Mouse (Mus musculus) midbrain, embryonic 11.5 days (tissue): ENCODE data around the gene Faf2. TPM values are rescaled to one million over a fixed set of nuclear protein-coding genes. Genes with fewer than 3 reads are reported as not detected.

Experiments used
- ATAC-seq: fragments of 200-750 bp; cut with Nextera tagmentation; 2 replicates; pipeline ENCODE4 v1.8.0; 2017; ENCODE audit warnings: moderate TSS enrichment, moderate library complexity; ENCODE audit not compliant: low FRiP score
- DNase-seq: peaks from one replicate; pipeline ENCODE4 v3.0.0; 2015; ENCODE audit warnings: low spot score; ENCODE audit errors: missing footprints
- H3K27ac ChIP-seq: fragments of 300-500 bp; sonication (generic); 2 replicates; pipeline ENCODE4 v1.5.1; 2014; ENCODE audit warnings: low read depth, low read length
- H3K27me3 ChIP-seq: fragments of 300-500 bp; sonication (generic); 2 replicates; pipeline ENCODE4 v1.6.1; 2014; ENCODE audit warnings: mild to moderate bottlenecking, low read length, moderate library complexity, mixed read lengths; ENCODE audit not compliant: control insufficient read depth, insufficient read depth
- H3K36me3 ChIP-seq: fragments of 300-500 bp; sonication (generic); 2 replicates; pipeline ENCODE4 v1.6.1; 2014; ENCODE audit warnings: mild to moderate bottlenecking, low read length, moderate library complexity, mixed read lengths; ENCODE audit not compliant: control insufficient read depth, insufficient read depth
- H3K4me1 ChIP-seq: fragments of 300-500 bp; sonication (generic); 2 replicates; pipeline ENCODE4 v1.6.1; 2014; ENCODE audit warnings: low read length; ENCODE audit not compliant: control insufficient read depth, insufficient read depth
- H3K4me2 ChIP-seq: fragments of 300-500 bp; sonication (generic); 2 replicates; pipeline ENCODE4 v1.6.1; 2014; ENCODE audit warnings: mild to moderate bottlenecking, moderate library complexity
- H3K4me3 ChIP-seq: fragments of 300-500 bp; sonication (generic); 2 replicates; pipeline ENCODE4 v1.5.1; 2014; ENCODE audit warnings: low read depth, low read length
- H3K9ac ChIP-seq: fragments of 300-500 bp; sonication (generic); 2 replicates; pipeline ENCODE4 v1.6.1; 2014; ENCODE audit warnings: low read length
- H3K9me3 ChIP-seq: fragments of 300-500 bp; sonication (generic); 2 replicates; pipeline ENCODE4 v1.6.1; 2016; ENCODE audit warnings: low read length; ENCODE audit not compliant: control insufficient read depth
- WGBS: fragments of 180-500 bp; shearing (Covaris S2); extraction: QIAGEN DNeasy Blood & Tissue Kit; methylation state at CpG from one replicate; pipeline ENCODE4 v1.1.7; 2014; 5-methylcytosine and 5-hydroxymethylcytosine counted together
- polyA plus RNA-seq: library from polyadenylated mRNA; unstranded; fragments of >200 nt; fragmentation: Nextera tagmentation; extraction: Ambion mirVana; gene quantifications from 2 replicates; pipeline ENCODE4 v1.2.1, GENCODE M21; 2014

Gene Faf2
- polyA plus RNA-seq, 1 experiment from 2014 or later, result 86.9 TPM

- no peak overlapping the region for H3K27ac ChIP-seq
- ATAC-seq (no peak), DNase-seq (no peak)
- peaks cover 25% of the 10 kb centered on the region for H3K36me3 ChIP-seq
- no peaks in the 10 kb centered on the region for H3K9me3 ChIP-seq
- H3K4me3 ChIP-seq, result no peak overlapping the region
- no peak overlapping the region for H3K4me2 ChIP-seq
- peaks cover 9% of the 10 kb centered on the region; the same call in 1 of the 2 replicates for H3K4me1 ChIP-seq
- H3K27me3 ChIP-seq, result no peaks in the 10 kb centered on the region
- WGBS, result 92% methylated on average over 11 of the region's 11 CpGs
- no peak overlapping the region for H3K9ac ChIP-seq
These were observed 35.8 kb upstream of the Faf2 start for GRCm38 (mm10) chr13:54585831-54586230.

DNA sequence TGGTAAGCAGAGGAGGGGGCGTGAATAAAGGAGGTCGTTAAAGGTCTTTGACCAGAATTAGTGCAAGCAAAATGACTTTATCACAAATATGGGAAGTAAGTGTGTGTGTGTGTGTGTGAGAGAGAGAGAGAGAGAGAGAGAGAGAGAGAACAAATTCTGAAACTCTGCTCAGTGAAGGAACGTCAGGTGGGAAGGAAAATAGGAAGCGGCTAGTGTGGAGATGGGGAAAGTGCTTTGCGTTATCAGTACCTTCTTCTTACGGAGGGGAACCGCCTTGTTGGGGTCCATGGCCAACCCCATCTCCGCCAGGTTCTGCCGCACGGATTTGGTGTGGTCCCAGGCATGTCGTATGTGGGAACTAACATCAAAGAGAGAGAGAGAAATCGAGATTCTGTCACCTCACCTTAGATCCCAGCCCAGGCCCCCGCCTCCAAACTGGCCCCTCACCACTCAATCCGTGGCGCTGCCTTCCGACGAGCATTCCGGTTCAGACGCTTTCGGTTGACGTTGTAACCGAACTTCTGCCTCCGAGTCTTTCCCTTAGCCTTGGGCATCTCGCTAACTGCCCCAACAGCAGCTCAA lies 32.1 kb upstream of the Faf2 start:
- DNase-seq (no peak), ATAC-seq (peak; percentile 40; the same call in 1 of the 2 replicates)
- H3K9ac ChIP-seq, result peak overlapping the region; percentile 71
- WGBS, result 2% methylated on average over 24 of the region's 24 CpGs
- no peak overlapping the region for H3K27ac ChIP-seq
- peak overlapping the region; percentile 48 for H3K4me2 ChIP-seq
- H3K27me3 ChIP-seq, result no peaks in the 10 kb centered on the region
- no peaks in the 10 kb centered on the region for H3K9me3 ChIP-seq
- H3K36me3 ChIP-seq, result peaks cover 5% of the 10 kb centered on the region; the same call in 1 of the 2 replicates
- peak overlapping the region; percentile 74 for H3K4me3 ChIP-seq
- H3K4me1 ChIP-seq, result peaks cover 15% of the 10 kb centered on the region; the same call in 1 of the 2 replicates

GRCm38 (mm10) chr13:54589996-54590951 lies 31.3 kb upstream of the Faf2 start, which contains the start of the genes Nop16 and Higd2a:
Nop16 (minus strand) TSS chr13:54590090.
Higd2a (plus strand) TSS chr13:54590207.
- peak within 1 kb of the TSS; percentile 66 for H3K4me2 ChIP-seq
- peak within 1 kb of the TSS; percentile 71 for H3K9ac ChIP-seq
- peaks cover 5% of the 10 kb centered on the region; the same call in 1 of the 2 replicates for H3K36me3 ChIP-seq
- peak within 1 kb of the TSS; percentile 4; the same call in 1 of the 2 replicates for H3K27ac ChIP-seq
- under 1% methylated on average over 51 of the region's 51 CpGs for WGBS
- peaks cover 15% of the 10 kb centered on the region; the same call in 1 of the 2 replicates for H3K4me1 ChIP-seq
- H3K9me3 ChIP-seq, result no peaks in the 10 kb centered on the region
- H3K27me3 ChIP-seq, result no peaks in the 10 kb centered on the region
- ATAC-seq (peak; percentile 97), DNase-seq (peak; percentile 100)
- peak within 1 kb of the TSS; percentile 74 for H3K4me3 ChIP-seq

- H3K4me1 ChIP-seq, result peaks cover 15% of the 10 kb centered on the region; the same call in 1 of the 2 replicates
- no peaks in the 10 kb centered on the region for H3K27me3 ChIP-seq
- ATAC-seq (no peak), DNase-seq (no peak)
- 92% methylated on average over 8 of the region's 8 CpGs for WGBS
- no peak overlapping the region for H3K9ac ChIP-seq
- H3K4me3 ChIP-seq, result no peak overlapping the region
- peaks cover 2% of the 10 kb centered on the region; the same call in 1 of the 2 replicates for H3K36me3 ChIP-seq
- no peak overlapping the region for H3K4me2 ChIP-seq
- no peaks in the 10 kb centered on the region for H3K9me3 ChIP-seq
- no peak overlapping the region for H3K27ac ChIP-seq
These were observed 29.7 kb upstream of the Faf2 start for GRCm38 (mm10) chr13:54591776-54592356.

DNA sequence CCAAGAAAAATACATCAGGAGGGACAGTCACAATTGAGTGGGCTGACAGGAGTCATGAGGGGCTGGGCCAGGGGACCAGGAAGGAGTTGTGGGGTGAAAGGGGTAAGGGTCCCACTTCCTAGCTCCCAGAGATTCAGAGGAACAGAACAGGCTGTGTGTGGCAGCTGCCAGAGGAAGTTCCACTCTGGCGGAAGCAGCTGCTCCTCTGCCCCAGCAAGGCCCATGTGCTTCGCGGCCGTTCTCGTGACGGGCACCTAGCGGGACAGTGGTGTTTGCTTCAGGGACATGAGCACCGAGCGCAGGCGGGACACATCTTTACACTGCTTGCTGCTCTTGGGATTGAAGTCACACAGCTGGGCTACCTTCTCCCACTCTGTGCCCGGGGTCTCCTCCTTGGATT lies 28.0 kb upstream of the Faf2 start:
- Histone ChIP-seq H3K4me1 (peaks cover 14% of the 10 kb centered on the region; the same call in 1 of the 2 replicates), H3K4me3 (no peak overlapping the region), H3K9me3 (no peaks in the 10 kb centered on the region), H3K4me2 (no peak overlapping the region), H3K36me3 (no peaks in the 10 kb centered on the region), H3K27me3 (no peaks in the 10 kb centered on the region), H3K9ac (no peak overlapping the region), H3K27ac (no peak overlapping the region)
- no peak for ATAC-seq
- 92% methylated on average over 11 of the region's 11 CpGs for WGBS
- DNase-seq, result no peak

DNA sequence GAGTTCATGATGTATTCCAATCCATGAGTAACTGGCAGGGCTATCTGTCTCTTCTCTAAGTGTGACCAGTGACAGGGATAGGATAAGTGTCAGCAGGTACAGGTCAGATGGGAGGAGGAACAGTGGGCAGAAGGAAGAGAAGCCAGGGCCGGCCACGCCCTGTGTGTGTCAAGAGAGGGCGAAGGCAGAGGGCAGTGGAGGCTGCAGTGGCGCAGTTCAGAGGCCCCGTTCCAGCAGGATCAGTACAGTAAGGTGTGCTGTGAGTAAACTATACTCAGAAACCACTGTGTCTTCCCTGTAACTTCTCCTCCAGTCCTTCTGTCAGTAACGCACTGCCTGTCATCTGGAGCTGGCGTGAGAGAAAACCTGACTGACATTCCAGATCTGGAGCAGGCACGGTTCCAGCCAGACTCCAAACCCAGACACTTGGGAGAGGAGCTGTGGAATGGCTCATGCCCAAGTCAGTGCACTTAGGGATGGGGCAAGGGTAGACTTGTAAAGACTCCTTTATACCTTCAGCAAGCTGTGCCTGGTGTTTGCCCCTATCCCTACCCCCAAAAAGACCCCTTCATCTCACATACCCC lies 25.4 kb upstream of the Faf2 start:
- 82% methylated on average over 8 of the region's 8 CpGs for WGBS
- H3K36me3 ChIP-seq, result no peaks in the 10 kb centered on the region
- no peak overlapping the region for H3K9ac ChIP-seq
- H3K4me3 ChIP-seq, result no peak overlapping the region
- DNase-seq (no peak), ATAC-seq (no peak)
- H3K4me1 ChIP-seq, result peaks cover 2% of the 10 kb centered on the region; the same call in 1 of the 2 replicates
- no peak overlapping the region for H3K4me2 ChIP-seq
- no peaks in the 10 kb centered on the region for H3K9me3 ChIP-seq
- H3K27ac ChIP-seq, result no peak overlapping the region
- H3K27me3 ChIP-seq, result no peaks in the 10 kb centered on the region

GRCm38 (mm10) chr13:54596870-54597269 lies 24.7 kb upstream of the Faf2 start:
- ATAC-seq, result no peak
- no peak overlapping the region for H3K4me3 ChIP-seq
- H3K4me2 ChIP-seq, result no peak overlapping the region
- 80% methylated on average over 5 of the region's 5 CpGs for WGBS
- H3K27ac ChIP-seq, result no peak overlapping the region
- no peaks in the 10 kb centered on the region for H3K9me3 ChIP-seq
- no peaks in the 10 kb centered on the region for H3K4me1 ChIP-seq
- no peak for DNase-seq
- no peak overlapping the region for H3K9ac ChIP-seq
- H3K27me3 ChIP-seq, result no peaks in the 10 kb centered on the region
- H3K36me3 ChIP-seq, result no peaks in the 10 kb centered on the region

DNA sequence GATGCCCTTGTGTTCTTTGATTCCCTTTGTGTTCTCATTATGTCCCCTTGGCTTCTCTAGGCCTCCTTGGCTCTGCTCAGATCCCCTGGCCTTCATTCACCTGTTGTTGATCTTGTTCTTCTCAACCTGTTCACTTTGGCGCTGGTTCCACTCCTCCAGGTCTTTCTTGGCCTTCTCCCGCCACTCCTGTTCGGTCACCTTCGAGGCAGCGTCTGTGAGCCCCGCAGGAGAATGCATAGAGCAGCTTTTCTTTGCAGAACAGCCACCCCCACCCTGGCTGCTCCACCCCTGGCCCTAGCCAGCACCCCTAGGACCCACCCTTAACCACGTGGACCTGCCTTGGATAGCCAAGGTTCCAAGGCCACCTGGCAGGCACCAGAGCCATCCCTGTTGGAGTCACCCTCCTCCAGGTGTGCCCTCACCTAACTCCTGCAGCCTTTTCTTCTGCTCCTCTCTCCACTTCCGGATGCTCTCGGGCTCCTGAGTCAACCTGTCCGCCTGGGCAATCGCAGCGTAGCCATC lies 22.9 kb upstream of the Faf2 start:
- Histone ChIP-seq H3K9ac (no peak overlapping the region), H3K9me3 (no peaks in the 10 kb centered on the region), H3K27ac (no peak overlapping the region), H3K36me3 (no peaks in the 10 kb centered on the region), H3K4me2 (no peak overlapping the region), H3K4me1 (no peaks in the 10 kb centered on the region), H3K4me3 (no peak overlapping the region), H3K27me3 (no peaks in the 10 kb centered on the region)
- DNase-seq, result no peak
- WGBS, result 88% methylated on average over 12 of the region's 12 CpGs
- ATAC-seq, result no peak
